Mouse (Mus musculus): ENCODE data around the gene Nsmce1.

Gene Nsmce1

GRCm38 (mm10) chr7:125489636-125490035 is 1.8 kb downstream of the Nsmce1 start:
- no peak for DNase-seq (ENCODE audit: low spot score)

- peak; percentile 38 for DNase-seq (ENCODE audit: low spot score)
Measured at GRCm38 (mm10) chr7:125488706-125489105, 2.7 kb downstream of the Nsmce1 start.

GRCm38 (mm10) chr7:125487126-125487525 is 4.3 kb downstream of the Nsmce1 start:
- DNase-seq (ENCODE audit: low spot score), result peak; percentile 20

GRCm38 (mm10) chr7:125486121-125486630 is 5.2 kb downstream of the Nsmce1 start:
- DNase-seq (ENCODE audit: low spot score), result no peak

- DNase-seq (ENCODE audit: low spot score), result no peak
Measured at GRCm38 (mm10) chr7:125484791-125485190, 6.6 kb downstream of the Nsmce1 start.

- no peak for DNase-seq (ENCODE audit: low spot score)
Measured at GRCm38 (mm10) chr7:125482886-125483285, 8.5 kb downstream of the Nsmce1 start.

- DNase-seq (ENCODE audit: low spot score), result no peak
Measured at GRCm38 (mm10) chr7:125482339-125482738, 9.1 kb downstream of the Nsmce1 start.

- DNase-seq (ENCODE audit: low spot score), result no peak
Measured at GRCm38 (mm10) chr7:125480518-125480917, 10.9 kb downstream of the Nsmce1 start.

GRCm38 (mm10) chr7:125478391-125478984 is 12.9 kb downstream of the Nsmce1 start:
- peak; percentile 64 for DNase-seq (ENCODE audit: low spot score)

- DNase-seq (ENCODE audit: low spot score), result peak; percentile 30
Measured at GRCm38 (mm10) chr7:125475601-125476251, 15.7 kb downstream of the Nsmce1 start.

- DNase-seq (ENCODE audit: low spot score), result no peak
Measured at GRCm38 (mm10) chr7:125474535-125474934, 16.9 kb downstream of the Nsmce1 start.

GRCm38 (mm10) chr7:125471991-125472741 is 19.2 kb downstream of the Nsmce1 start:
- DNase-seq (ENCODE audit: low spot score), result peak; percentile 92

- no peak for DNase-seq (ENCODE audit: low spot score)
Measured at GRCm38 (mm10) chr7:125470901-125471300, 20.5 kb downstream of the Nsmce1 start.

- DNase-seq (ENCODE audit: low spot score), result peak; percentile 82
Measured at GRCm38 (mm10) chr7:125469937-125470336, 21.5 kb downstream of the Nsmce1 start.

GRCm38 (mm10) chr7:125462200-125462599 is 29.2 kb downstream of the Nsmce1 start:
- no peak for DNase-seq (ENCODE audit: low spot score)

- DNase-seq (ENCODE audit: low spot score), result no peak
Measured at GRCm38 (mm10) chr7:125453671-125454070, 37.7 kb downstream of the Nsmce1 start.

GRCm38 (mm10) chr7:125451078-125451477 is 40.3 kb downstream of the Nsmce1 start:
- DNase-seq (ENCODE audit: low spot score), result no peak

GRCm38 (mm10) chr7:125450678-125451077 is 40.7 kb downstream of the Nsmce1 start:
- DNase-seq (ENCODE audit: low spot score), result peak; percentile 57

- DNase-seq (ENCODE audit: low spot score), result peak; percentile 94
Measured at GRCm38 (mm10) chr7:125444464-125445401, 46.7 kb downstream of the Nsmce1 start, which contains the start of gene Kdm8. TSS of gene Kdm8 (plus strand) at chr7:125444676.

- DNase-seq (ENCODE audit: low spot score), result no peak
Measured at GRCm38 (mm10) chr7:125444076-125444463, 47.3 kb downstream of the Nsmce1 start.

GRCm38 (mm10) chr7:125442323-125442722 is 49.1 kb downstream of the Nsmce1 start:
- DNase-seq (ENCODE audit: low spot score), result no peak

Data from lung, postnatal 25 days (tissue).